Mouse (Mus musculus) olfactory bulb, adult 2 months (tissue): ENCODE data around the gene Wfdc16. TPM values are rescaled to one million over a fixed set of nuclear protein-coding genes. Genes with fewer than 3 reads are reported as not detected.
"Not testable (repeated sequence)": the region's sequence is repeated elsewhere in the genome, so short reads cannot be mapped to it uniquely, and the experiment has no call there.

Source experiments
- H3K27ac ChIP-seq: fragments of 200-500 bp; 2 replicates; pipeline ENCODE4 v1.5.1; 2012; ENCODE audit warnings: low read depth, low read length; ENCODE audit not compliant: insufficient read depth
- H3K4me1 ChIP-seq: fragments of 200-500 bp; 2 replicates; pipeline ENCODE4 v1.6.1; 2012; ENCODE audit warnings: low read length; ENCODE audit not compliant: control insufficient read depth, insufficient read depth
- H3K4me3 ChIP-seq: fragments of 200-500 bp; 2 replicates; pipeline ENCODE4 v1.5.1; 2012; ENCODE audit warnings: mild to moderate bottlenecking, low read depth, low read length, moderate library complexity; ENCODE audit not compliant: insufficient read depth
- CTCF ChIP-seq: fragments of 200-500 bp; IDR thresholded peaks from 2 replicates; pipeline ENCODE4 v1.5.1; 2012; ENCODE audit warnings: low read depth, mild to moderate bottlenecking, low read length, moderate library complexity; ENCODE audit not compliant: insufficient read depth
- POLR2A ChIP-seq: fragments of 200-500 bp; IDR thresholded peaks from 2 replicates; pipeline ENCODE4 v1.6.1; 2012; ENCODE audit warnings: mild to moderate bottlenecking, low read depth, low read length, moderate library complexity; ENCODE audit not compliant: insufficient read depth
- WGBS: fragments of 180-500 bp; shearing (Covaris S2); methylation state at CpG from one replicate; pipeline ENCODE4 v1.1.7; 2018; 5-methylcytosine and 5-hydroxymethylcytosine counted together
- polyA plus RNA-seq: library from polyadenylated mRNA; stranded (reverse); fragments of >200 nt; gene quantifications from 2 replicates; pipeline ENCODE4 v1.2.4, GENCODE M21; 2012; ENCODE audit warnings: low replicate concordance; ENCODE audit not compliant: missing spikeins, insufficient read depth, insufficient read length

Wfdc16 gene
- polyA plus RNA-seq, 1 experiment: not detected

GRCm38 (mm10) chr2:164608781-164609180 lies 29.8 kb downstream of the Wfdc16 start:
- Histone ChIP-seq H3K4me1 (no peaks in the 10 kb centered on the region), H3K27ac (no peak overlapping the region), H3K4me3 (no peak overlapping the region)
- TF ChIP-seq POLR2A (no peak), CTCF (no peak)
- 83% methylated on average over 6 of the region's 6 CpGs for WGBS

- no peak for TF ChIP-seq CTCF
- no peak for TF ChIP-seq POLR2A
- Histone ChIP-seq H3K27ac (no peak overlapping the region), H3K4me3 (no peak overlapping the region), H3K4me1 (no peaks in the 10 kb centered on the region)
- WGBS: 83% methylated on average over 8 of the region's 8 CpGs
Observed at GRCm38 (mm10) chr2:164604411-164604810, 34.2 kb downstream of the Wfdc16 start.

GRCm38 (mm10) chr2:164603482-164603881 lies 35.1 kb downstream of the Wfdc16 start:
- no peak for TF ChIP-seq POLR2A
- no peak for TF ChIP-seq CTCF
- no peaks in the 10 kb centered on the region for H3K4me1 ChIP-seq
- 91% methylated on average over 3 of the region's 3 CpGs for WGBS
- no peak overlapping the region for H3K27ac ChIP-seq
- no peak overlapping the region for H3K4me3 ChIP-seq

- TF ChIP-seq CTCF (no peak), POLR2A (no peak)
- WGBS: 71% methylated on average over 3 of the region's 3 CpGs
- Histone ChIP-seq H3K4me3 (no peak overlapping the region), H3K4me1 (no peaks in the 10 kb centered on the region), H3K27ac (no peak overlapping the region)
Observed at GRCm38 (mm10) chr2:164600179-164600578, 38.4 kb downstream of the Wfdc16 start.

GRCm38 (mm10) chr2:164593494-164593893 lies 45.1 kb downstream of the Wfdc16 start, which contains the start of gene Eppin:
Eppin (minus strand) TSS chr2:164593594.
- 79% methylated on average over 4 of the region's 4 CpGs for WGBS
- H3K4me3 ChIP-seq: no peak within 1 kb of the TSS
- no peaks in the 10 kb centered on the region for H3K4me1 ChIP-seq
- TF ChIP-seq CTCF (no peak), POLR2A (no peak)
- no peak within 1 kb of the TSS for H3K27ac ChIP-seq

- H3K4me1 ChIP-seq: no peaks in the 10 kb centered on the region
- no peak overlapping the region for H3K4me3 ChIP-seq
- whole genome bisulfite sequencing: 4% methylated on average over 4 of the region's 4 CpGs
- TF ChIP-seq POLR2A (no peak), CTCF (no peak)
- no peak overlapping the region for H3K27ac ChIP-seq
Observed at GRCm38 (mm10) chr2:164592014-164592413, 46.6 kb downstream of the Wfdc16 start.

- not testable (repeated sequence) for H3K27ac ChIP-seq, H3K4me3 ChIP-seq, H3K4me1 ChIP-seq
- 42% methylated on average over 13 of the region's 13 CpGs for WGBS
Observed at GRCm38 (mm10) chr2:164585025-164585725, 53.4 kb downstream of the Wfdc16 start, which contains the start of gene Wfdc6a. Wfdc6a (minus strand) TSS chr2:164585447.

Other genes starting within 250 kb of the Wfdc16 start
- gene Slpi, start 249.7 kb downstream of the Wfdc16 start, polyA plus RNA-seq: not detected in 2 replicates
- not detected in 2 replicates for gene Rbpjl, start 235.7 kb downstream of the Wfdc16 start, polyA plus RNA-seq
- not detected in 2 replicates for gene Matn4, start 233.6 kb downstream of the Wfdc16 start, polyA plus RNA-seq
- gene Sdc4, start 194.9 kb downstream of the Wfdc16 start, polyA plus RNA-seq: 124 TPM in 1 of 2 replicates, not detected in the other
- gene Sys1, start 181.8 kb downstream of the Wfdc16 start, polyA plus RNA-seq: not detected in 2 replicates
- not detected in 2 replicates for gene Gm20458, start 177.8 kb downstream of the Wfdc16 start, polyA plus RNA-seq
- gene Trp53tg5, start 165.1 kb downstream of the Wfdc16 start, polyA plus RNA-seq: not detected in 2 replicates
- gene Dbndd2, start 152.7 kb downstream of the Wfdc16 start, polyA plus RNA-seq: 84.6 TPM in 1 of 2 replicates, not detected in the other
- not detected in 2 replicates for gene Pigt, start 141.3 kb downstream of the Wfdc16 start, polyA plus RNA-seq
- not detected in 2 replicates for gene Wfdc2, start 76.4 kb downstream of the Wfdc16 start, polyA plus RNA-seq
- not detected in 2 replicates for gene Spint3, start 65.3 kb downstream of the Wfdc16 start, polyA plus RNA-seq
- gene Wfdc6a, start 53.3 kb downstream of the Wfdc16 start, polyA plus RNA-seq: not detected in 2 replicates
- not detected in 2 replicates for gene Eppin, start 45.2 kb downstream of the Wfdc16 start, polyA plus RNA-seq
- not detected in 2 replicates for gene Wfdc6b, start 25.3 kb downstream of the Wfdc16 start, polyA plus RNA-seq
- not detected in 2 replicates for gene Wfdc8, start 25.2 kb downstream of the Wfdc16 start, polyA plus RNA-seq
- not detected in 2 replicates for gene Wfdc10, start 17.2 kb upstream of the Wfdc16 start, polyA plus RNA-seq
- gene Wfdc9, start 17.8 kb upstream of the Wfdc16 start, polyA plus RNA-seq: not detected in 2 replicates
- gene Wfdc11, start 35.3 kb upstream of the Wfdc16 start, polyA plus RNA-seq: not detected in 2 replicates
- not detected in 2 replicates for gene Wfdc13, start 46.3 kb upstream of the Wfdc16 start, polyA plus RNA-seq
- gene Spint4, start 59.7 kb upstream of the Wfdc16 start, polyA plus RNA-seq: not detected in 2 replicates
- gene Spint5, start 76.5 kb upstream of the Wfdc16 start, polyA plus RNA-seq: not detected in 2 replicates
- not detected in 2 replicates for gene Wfdc3, start 107.1 kb upstream of the Wfdc16 start, polyA plus RNA-seq
- not detected in 2 replicates for gene Dnttip1, start 107.2 kb upstream of the Wfdc16 start, polyA plus RNA-seq
- not detected in 2 replicates for gene Ube2c, start 131.1 kb upstream of the Wfdc16 start, polyA plus RNA-seq
- gene Tnnc2, start 141.2 kb upstream of the Wfdc16 start, polyA plus RNA-seq: not detected in 2 replicates
- not detected in 2 replicates for gene Snx21, start 147.0 kb upstream of the Wfdc16 start, polyA plus RNA-seq
- not detected in 2 replicates for gene Acot8, start 166.1 kb upstream of the Wfdc16 start, polyA plus RNA-seq
- gene Zswim3, start 166.3 kb upstream of the Wfdc16 start, polyA plus RNA-seq: not detected in 2 replicates
- not detected in 2 replicates for gene Zswim1, start 183.9 kb upstream of the Wfdc16 start, polyA plus RNA-seq
- not detected in 2 replicates for gene Spata25, start 189.7 kb upstream of the Wfdc16 start, polyA plus RNA-seq
- not detected in 2 replicates for gene Ctsa, start 194.1 kb upstream of the Wfdc16 start, polyA plus RNA-seq
- not detected in 2 replicates for gene Neurl2, start 194.7 kb upstream of the Wfdc16 start, polyA plus RNA-seq
- gene Pltp, start 218.9 kb upstream of the Wfdc16 start, polyA plus RNA-seq: not detected in 2 replicates
- not detected in 2 replicates for gene Pcif1, start 240.5 kb upstream of the Wfdc16 start, polyA plus RNA-seq